Mouse (Mus musculus): Measurements from ENCODE around the gene Cpne4.

The Cpne4 gene

GRCm38 (mm10) chr9:104687051-104687450 is 140.0 kb downstream of the Cpne4 start:
- DNase-seq (ENCODE audit: low spot score), result no peak

- no peak for DNase-seq (ENCODE audit: low spot score)
Measured at GRCm38 (mm10) chr9:104693145-104693544, 146.1 kb downstream of the Cpne4 start.

DNA sequence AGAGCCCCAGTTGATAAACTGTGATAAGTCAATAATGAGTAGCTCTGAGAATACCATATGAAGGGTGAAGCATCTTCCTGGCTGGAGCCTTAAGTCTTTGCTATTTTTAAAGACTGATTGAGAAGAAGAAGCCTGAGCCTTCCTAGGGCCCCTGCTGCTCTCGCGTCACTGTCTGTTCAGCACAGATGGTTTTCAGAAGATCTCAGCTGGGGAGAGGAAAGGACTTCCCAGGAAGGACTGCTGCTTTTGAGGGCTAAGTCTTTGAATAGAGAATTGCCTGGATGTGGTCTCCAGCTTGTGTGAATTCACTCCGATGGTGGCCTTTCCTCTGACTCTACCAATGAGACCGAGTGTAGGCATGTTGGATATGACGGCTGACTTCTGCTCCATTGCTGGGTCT is 163.7 kb downstream of the Cpne4 start:
- DNase-seq (ENCODE audit: low spot score), result no peak

GRCm38 (mm10) chr9:104725311-104725710 is 178.2 kb downstream of the Cpne4 start:
- no peak for DNase-seq (ENCODE audit: low spot score)

DNA sequence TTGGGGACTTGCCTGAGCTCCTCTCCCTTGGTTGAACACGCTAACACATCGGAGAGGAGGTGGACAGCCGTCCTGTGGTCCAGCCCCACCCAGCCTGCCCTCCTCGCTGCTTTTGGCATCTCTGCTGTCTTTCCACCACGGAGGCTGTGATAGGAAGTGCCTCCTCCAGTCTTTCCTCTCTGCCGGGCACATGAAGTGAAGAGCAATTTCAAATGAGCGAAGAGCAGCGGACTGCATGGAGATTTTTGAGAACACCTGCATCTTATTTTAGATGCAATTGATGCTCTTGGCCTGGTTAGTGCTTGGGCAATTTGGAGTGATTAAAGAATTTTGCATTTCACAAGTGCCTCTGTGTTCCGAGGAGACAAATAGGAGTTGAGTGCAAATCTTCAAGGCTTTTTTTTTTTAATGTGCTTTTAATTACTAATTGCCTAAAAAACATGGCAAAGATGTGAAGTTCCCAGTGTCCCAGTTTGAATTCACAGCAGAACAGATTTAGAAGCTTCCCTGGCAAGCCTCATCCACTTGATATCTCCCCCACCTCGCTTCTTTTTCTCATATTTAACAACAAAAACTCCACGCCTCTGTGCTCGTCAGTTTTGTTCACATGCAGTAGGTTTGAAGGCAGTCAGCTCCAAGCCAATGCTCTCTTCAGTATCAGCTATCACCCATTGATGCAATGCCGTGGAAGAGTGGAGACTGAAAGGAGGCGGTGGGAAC is 195.7 kb downstream of the Cpne4 start:
- DNase-seq (ENCODE audit: low spot score), result no peak

GRCm38 (mm10) chr9:104755519-104755918 is 208.4 kb downstream of the Cpne4 start:
- DNase-seq (ENCODE audit: low spot score), result no peak

- no peak for DNase-seq (ENCODE audit: low spot score)
Measured at GRCm38 (mm10) chr9:104760031-104760430, 212.9 kb downstream of the Cpne4 start.

GRCm38 (mm10) chr9:104776198-104776815 is 229.2 kb downstream of the Cpne4 start:
- no peak for DNase-seq (ENCODE audit: low spot score)

DNA sequence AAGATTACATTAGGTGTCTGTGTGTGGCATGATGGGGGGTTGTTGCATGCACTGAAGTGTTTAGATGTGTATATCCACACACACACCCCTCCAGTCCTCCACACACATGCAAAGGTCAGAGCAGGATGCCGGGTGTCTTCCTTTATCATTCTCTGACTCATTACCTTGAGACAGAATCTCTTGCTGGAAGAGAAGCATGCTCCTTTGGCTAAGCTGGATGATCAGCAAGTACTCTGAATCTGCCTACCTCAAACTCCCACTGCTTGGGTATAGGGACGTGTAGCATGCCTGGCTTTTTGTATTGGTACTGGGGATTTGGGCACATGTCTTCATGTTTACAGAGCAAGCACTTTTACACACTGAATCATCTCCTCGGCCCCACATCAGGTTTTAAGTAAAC is 230.0 kb downstream of the Cpne4 start:
- no peak for DNase-seq (ENCODE audit: low spot score)

DNA sequence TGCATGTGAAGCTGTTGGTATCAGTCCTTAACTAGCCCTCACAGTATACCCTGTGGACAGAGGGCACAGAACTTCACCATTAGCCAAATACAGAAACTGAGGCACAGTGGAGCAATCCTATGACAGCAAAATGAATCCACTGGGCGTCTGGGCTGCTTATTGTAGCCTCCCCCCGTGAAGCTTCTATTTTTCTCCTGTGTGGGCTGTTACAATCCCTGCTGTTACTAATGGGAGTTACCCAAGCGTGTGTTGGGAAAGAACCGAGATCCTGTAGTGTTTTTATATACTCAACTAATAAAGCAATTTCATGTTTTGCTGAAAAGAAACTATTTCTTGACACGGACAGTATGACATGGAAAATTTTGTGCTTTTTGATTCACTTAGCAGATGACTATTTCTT is 230.7 kb downstream of the Cpne4 start:
- no peak for DNase-seq (ENCODE audit: low spot score)

GRCm38 (mm10) chr9:104796601-104797000 is 249.5 kb downstream of the Cpne4 start:
- no peak for DNase-seq (ENCODE audit: low spot score)

DNA sequence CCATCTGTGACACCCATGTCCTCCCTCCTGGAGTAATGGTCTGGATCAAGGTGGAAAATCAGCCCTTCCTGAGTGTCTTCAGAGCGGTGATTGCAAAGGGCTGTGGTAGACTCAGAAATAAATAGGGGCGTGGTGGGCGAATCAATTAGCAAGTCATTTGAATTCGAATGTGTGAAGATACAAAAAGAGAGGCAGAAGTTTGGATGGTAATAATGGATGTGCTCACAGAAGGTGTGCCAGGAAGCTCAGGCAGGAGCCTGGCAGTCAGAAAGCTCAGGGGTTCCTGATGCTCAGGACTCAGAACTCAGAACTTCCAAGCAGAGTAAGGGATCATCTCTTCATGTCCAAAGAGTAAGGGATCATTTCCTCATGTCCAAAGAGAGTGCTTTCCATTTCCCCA is 257.7 kb downstream of the Cpne4 start:
- no peak for DNase-seq (ENCODE audit: low spot score)

DNA sequence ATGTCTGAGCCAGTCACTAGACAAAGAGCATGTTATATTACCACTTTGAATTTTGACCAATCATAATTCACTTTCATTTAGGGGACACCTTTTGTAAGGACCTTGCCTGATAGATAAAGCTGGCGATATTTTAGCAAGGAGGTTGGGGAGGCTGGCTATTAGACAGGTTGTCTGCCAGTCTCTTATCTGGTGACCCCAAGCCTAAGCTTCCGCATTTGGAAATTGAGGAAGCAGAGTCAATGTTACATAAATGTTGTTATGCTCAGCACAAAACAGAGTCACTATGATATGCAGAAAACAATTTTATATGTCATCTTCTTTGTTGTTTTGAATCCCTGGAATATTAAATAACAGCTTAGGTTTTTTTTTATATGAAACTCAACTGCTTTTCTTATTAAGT is 267.6 kb downstream of the Cpne4 start:
- no peak for DNase-seq (ENCODE audit: low spot score)

GRCm38 (mm10) chr9:104828646-104829045 is 281.6 kb downstream of the Cpne4 start:
- no peak for DNase-seq (ENCODE audit: low spot score)

DNA sequence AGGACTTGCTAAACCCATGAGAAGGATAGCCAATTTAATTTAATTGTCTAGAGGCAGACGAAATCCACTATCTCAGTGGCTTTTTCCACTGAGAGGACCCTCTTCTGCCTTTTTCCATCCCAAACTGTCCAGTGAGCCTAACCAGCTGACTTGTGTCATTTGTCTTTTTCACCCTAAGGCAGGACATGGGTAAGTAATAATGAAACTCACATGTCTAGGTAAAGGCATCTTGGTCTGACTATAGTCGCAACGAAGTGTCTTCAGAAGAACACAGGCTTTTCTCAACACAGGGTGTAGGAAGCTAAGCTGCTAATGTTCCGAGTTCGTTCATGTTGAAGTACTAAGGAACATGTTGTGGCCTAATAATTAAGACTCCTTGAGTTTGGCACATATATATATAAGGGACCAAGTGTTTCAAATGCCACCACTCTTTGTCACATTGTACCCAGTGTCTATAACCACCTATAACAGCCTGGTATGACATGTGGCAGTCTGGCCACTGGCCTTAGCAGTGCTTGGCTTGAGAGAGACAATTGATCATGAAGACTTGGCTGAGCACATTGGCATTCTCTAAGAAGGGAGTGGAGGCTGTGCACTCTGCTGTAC is 286.0 kb downstream of the Cpne4 start:
- no peak for DNase-seq (ENCODE audit: low spot score)

DNA sequence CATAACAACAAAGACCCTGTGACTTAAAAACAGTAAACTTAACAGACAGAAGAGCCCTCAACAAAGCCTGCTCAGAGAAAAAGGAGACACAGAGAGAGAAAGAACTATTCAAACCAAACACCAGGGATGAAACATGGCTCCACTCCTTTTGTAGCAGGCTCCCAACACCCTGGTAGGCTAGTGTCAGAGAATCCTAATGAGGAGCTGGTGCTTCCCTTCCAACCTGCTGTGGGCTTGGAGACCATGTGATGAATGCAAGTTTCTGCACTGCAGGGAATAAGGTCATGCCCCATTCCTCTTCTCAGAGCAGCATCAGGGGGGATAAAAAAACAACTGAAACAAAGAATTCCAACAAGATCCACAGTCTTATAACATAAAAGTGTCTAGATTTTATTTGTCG is 290.8 kb downstream of the Cpne4 start:
- no peak for DNase-seq (ENCODE audit: low spot score)

DNA sequence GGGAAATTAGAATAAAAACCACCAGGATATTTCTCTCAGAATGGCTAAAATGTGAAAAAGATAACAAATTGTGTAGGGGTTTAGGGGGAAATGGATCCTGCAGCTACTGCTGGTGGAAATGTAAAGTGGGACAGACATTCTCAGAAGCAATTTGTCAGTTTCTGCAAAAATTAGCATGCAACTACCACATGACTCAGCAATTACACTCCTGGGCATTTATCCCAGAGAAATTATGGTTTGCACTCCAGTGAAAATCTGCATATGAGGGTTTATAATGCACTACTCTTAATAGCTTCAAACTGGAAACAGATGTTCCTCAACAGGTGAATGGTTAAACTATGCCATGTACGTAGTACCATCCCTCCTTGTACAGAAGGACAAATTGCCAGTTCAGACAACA is 294.2 kb downstream of the Cpne4 start:
- DNase-seq (ENCODE audit: low spot score), result no peak

DNA sequence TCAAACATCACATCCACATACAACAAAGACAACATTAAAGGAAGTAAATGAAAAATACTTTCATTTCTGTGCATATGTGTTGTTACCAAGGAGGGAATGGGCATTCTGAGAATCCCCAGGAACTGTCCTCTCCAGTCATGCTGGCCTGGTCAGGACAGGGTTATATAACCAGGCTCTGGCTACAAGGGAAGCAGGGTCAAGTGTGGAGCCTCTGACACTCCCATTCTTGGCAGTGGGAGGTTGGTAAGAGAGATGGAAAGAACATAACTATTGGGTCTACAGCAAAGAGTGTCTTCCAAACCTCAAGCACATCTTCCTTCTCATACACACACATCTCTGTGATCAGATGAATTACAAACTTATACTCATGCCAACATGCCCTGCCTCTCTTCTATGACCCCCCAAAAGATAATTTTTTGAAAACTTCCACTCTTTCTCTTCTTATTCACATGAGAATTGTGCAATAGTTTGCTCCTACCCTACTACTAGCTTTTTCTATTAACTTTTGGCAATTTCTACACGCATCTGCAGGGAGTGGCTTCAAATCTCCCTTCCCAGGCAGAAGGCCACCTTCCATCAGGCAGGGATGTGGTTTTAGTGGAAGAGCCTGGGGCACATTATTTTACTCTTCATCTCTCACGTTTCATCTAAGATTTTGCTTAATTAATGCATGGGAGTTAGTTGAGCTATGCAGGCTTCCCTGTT is 298.3 kb downstream of the Cpne4 start:
- no peak for DNase-seq (ENCODE audit: low spot score)

- no peak for DNase-seq (ENCODE audit: low spot score)
Measured at GRCm38 (mm10) chr9:104853701-104854100, 306.6 kb downstream of the Cpne4 start.

GRCm38 (mm10) chr9:104854245-104854921 is 307.3 kb downstream of the Cpne4 start:
- DNase-seq (ENCODE audit: low spot score), result no peak

DNA sequence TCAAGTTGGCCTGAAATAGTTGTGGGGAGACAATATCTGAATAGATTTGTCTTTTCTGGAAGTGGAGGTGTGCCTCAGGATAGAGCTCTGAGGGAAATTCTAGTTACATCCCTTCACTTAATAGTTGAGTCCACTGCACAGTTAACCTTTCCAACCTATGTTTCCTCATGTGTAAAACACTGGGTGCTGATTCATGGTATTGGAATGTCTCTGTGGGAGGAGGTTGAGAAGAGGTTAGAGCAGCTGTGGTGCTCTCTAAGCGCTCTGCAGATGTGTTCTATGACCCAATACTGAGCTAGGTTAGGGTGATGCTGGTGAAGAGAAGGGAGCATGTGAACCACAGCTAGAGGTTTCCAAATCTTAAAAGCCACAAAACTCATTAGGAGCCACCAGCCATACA is 318.7 kb downstream of the Cpne4 start:
- DNase-seq (ENCODE audit: low spot score), result no peak

DNA sequence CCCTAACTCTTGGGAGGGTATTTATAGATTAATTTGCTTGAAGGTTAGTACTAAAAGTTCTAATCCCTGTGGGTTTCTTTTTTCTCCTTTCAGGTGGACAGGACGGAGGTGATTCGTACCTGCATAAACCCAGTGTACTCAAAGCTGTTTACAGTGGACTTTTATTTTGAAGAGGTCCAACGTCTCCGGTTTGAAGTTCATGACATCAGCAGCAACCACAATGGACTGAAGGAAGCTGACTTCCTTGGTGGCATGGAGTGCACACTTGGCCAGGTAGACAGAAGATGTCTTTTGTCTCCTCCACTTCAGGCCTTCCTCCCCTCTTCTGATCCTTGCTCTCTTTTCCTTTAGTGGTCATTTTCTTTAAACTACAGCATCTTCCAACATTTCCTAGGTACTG is 325.5 kb downstream of the Cpne4 start:
- no peak for DNase-seq (ENCODE audit: low spot score)
